Mouse (Mus musculus): ENCODE data around the gene Slco2a1. TPM values are rescaled to one million over a fixed set of nuclear protein-coding genes. Genes with fewer than 3 reads are reported as not detected.

Gene Slco2a1
- polyA plus RNA-seq, 1 experiment = 2.4 TPM

- no peak for TF ChIP-seq POLR2A (IDR thresholded peaks at IDR 0.05; ENCODE audit: control insufficient read depth, low read depth, low read length)
- no peak for TF ChIP-seq CTCF (IDR thresholded peaks at IDR 0.05; ENCODE audit: control insufficient read depth, insufficient read depth, insufficient replicate concordance, low read depth, low read length)
- Histone ChIP-seq H3K27ac (ENCODE audit: control insufficient read depth, insufficient read depth, low read depth, low read length) (no peak overlapping the region), H3K4me1 (ENCODE audit: control insufficient read depth, insufficient read depth, low read length) (peaks cover 3% of the 10 kb centered on the region; the same call in 1 of the 2 replicates), H3K4me3 (ENCODE audit: control insufficient read depth, low read depth, low read length) (no peak overlapping the region), H3K27me3 (ENCODE audit: control insufficient read depth, insufficient read depth, low read length) (no peaks in the 10 kb centered on the region), H3K36me3 (ENCODE audit: control insufficient read depth, insufficient read depth, low read length) (no peaks in the 10 kb centered on the region)
These were observed 11.9 kb downstream of the Slco2a1 start for GRCm38 (mm10) chr9:103000384-103000783.

GRCm38 (mm10) chr9:103004343-103004742 lies 15.8 kb downstream of the Slco2a1 start:
- H3K36me3 ChIP-seq (ENCODE audit: control insufficient read depth, insufficient read depth, low read length) = no peaks in the 10 kb centered on the region
- TF ChIP-seq POLR2A (IDR thresholded peaks at IDR 0.05; ENCODE audit: control insufficient read depth, low read depth, low read length) (no peak), CTCF (IDR thresholded peaks at IDR 0.05; ENCODE audit: control insufficient read depth, insufficient read depth, insufficient replicate concordance, low read depth, low read length) (no peak)
- no peak overlapping the region for H3K27ac ChIP-seq (ENCODE audit: control insufficient read depth, insufficient read depth, low read depth, low read length)
- H3K4me1 ChIP-seq (ENCODE audit: control insufficient read depth, insufficient read depth, low read length) = peaks cover 11% of the 10 kb centered on the region
- H3K4me3 ChIP-seq (ENCODE audit: control insufficient read depth, low read depth, low read length) = no peak overlapping the region
- H3K27me3 ChIP-seq (ENCODE audit: control insufficient read depth, insufficient read depth, low read length) = no peaks in the 10 kb centered on the region; the same call in 1 of the 2 replicates

GRCm38 (mm10) chr9:103007699-103008078 lies 19.2 kb downstream of the Slco2a1 start:
- H3K36me3 ChIP-seq (ENCODE audit: control insufficient read depth, insufficient read depth, low read length) = no peaks in the 10 kb centered on the region
- H3K27me3 ChIP-seq (ENCODE audit: control insufficient read depth, insufficient read depth, low read length) = no peaks in the 10 kb centered on the region; the same call in 1 of the 2 replicates
- no peak overlapping the region for H3K4me3 ChIP-seq (ENCODE audit: control insufficient read depth, low read depth, low read length)
- peaks cover 11% of the 10 kb centered on the region for H3K4me1 ChIP-seq (ENCODE audit: control insufficient read depth, insufficient read depth, low read length)
- no peak overlapping the region for H3K27ac ChIP-seq (ENCODE audit: control insufficient read depth, insufficient read depth, low read depth, low read length)
- TF ChIP-seq CTCF (IDR thresholded peaks at IDR 0.05; ENCODE audit: control insufficient read depth, insufficient read depth, insufficient replicate concordance, low read depth, low read length) (no peak), POLR2A (IDR thresholded peaks at IDR 0.05; ENCODE audit: control insufficient read depth, low read depth, low read length) (no peak)

GRCm38 (mm10) chr9:103008079-103008855 lies 19.8 kb downstream of the Slco2a1 start:
- Histone ChIP-seq H3K27me3 (ENCODE audit: control insufficient read depth, insufficient read depth, low read length) (no peaks in the 10 kb centered on the region; the same call in 1 of the 2 replicates), H3K4me3 (ENCODE audit: control insufficient read depth, low read depth, low read length) (peak overlapping the region; percentile 6), H3K36me3 (ENCODE audit: control insufficient read depth, insufficient read depth, low read length) (no peaks in the 10 kb centered on the region), H3K27ac (ENCODE audit: control insufficient read depth, insufficient read depth, low read depth, low read length) (no peak overlapping the region), H3K4me1 (ENCODE audit: control insufficient read depth, insufficient read depth, low read length) (peaks cover 11% of the 10 kb centered on the region)
- TF ChIP-seq POLR2A (IDR thresholded peaks at IDR 0.05; ENCODE audit: control insufficient read depth, low read depth, low read length) = no peak
- TF ChIP-seq CTCF (IDR thresholded peaks at IDR 0.05; ENCODE audit: control insufficient read depth, insufficient read depth, insufficient replicate concordance, low read depth, low read length) = no peak

GRCm38 (mm10) chr9:103010161-103010560 lies 21.6 kb downstream of the Slco2a1 start:
- TF ChIP-seq POLR2A (IDR thresholded peaks at IDR 0.05; ENCODE audit: control insufficient read depth, low read depth, low read length) (no peak), CTCF (IDR thresholded peaks at IDR 0.05; ENCODE audit: control insufficient read depth, insufficient read depth, insufficient replicate concordance, low read depth, low read length) (no peak)
- no peak overlapping the region for H3K27ac ChIP-seq (ENCODE audit: control insufficient read depth, insufficient read depth, low read depth, low read length)
- H3K36me3 ChIP-seq (ENCODE audit: control insufficient read depth, insufficient read depth, low read length) = no peaks in the 10 kb centered on the region
- H3K4me3 ChIP-seq (ENCODE audit: control insufficient read depth, low read depth, low read length) = no peak overlapping the region
- no peaks in the 10 kb centered on the region; the same call in 1 of the 2 replicates for H3K27me3 ChIP-seq (ENCODE audit: control insufficient read depth, insufficient read depth, low read length)
- H3K4me1 ChIP-seq (ENCODE audit: control insufficient read depth, insufficient read depth, low read length) = peaks cover 11% of the 10 kb centered on the region

GRCm38 (mm10) chr9:103013366-103013765 lies 24.9 kb downstream of the Slco2a1 start:
- peaks cover 2% of the 10 kb centered on the region for H3K4me1 ChIP-seq (ENCODE audit: control insufficient read depth, insufficient read depth, low read length)
- TF ChIP-seq POLR2A (IDR thresholded peaks at IDR 0.05; ENCODE audit: control insufficient read depth, low read depth, low read length) (no peak), CTCF (IDR thresholded peaks at IDR 0.05; ENCODE audit: control insufficient read depth, insufficient read depth, insufficient replicate concordance, low read depth, low read length) (peak; percentile 48; the same call in 1 of the 2 replicates)
- H3K27ac ChIP-seq (ENCODE audit: control insufficient read depth, insufficient read depth, low read depth, low read length) = no peak overlapping the region
- no peaks in the 10 kb centered on the region; the same call in 1 of the 2 replicates for H3K27me3 ChIP-seq (ENCODE audit: control insufficient read depth, insufficient read depth, low read length)
- no peak overlapping the region for H3K4me3 ChIP-seq (ENCODE audit: control insufficient read depth, low read depth, low read length)
- H3K36me3 ChIP-seq (ENCODE audit: control insufficient read depth, insufficient read depth, low read length) = no peaks in the 10 kb centered on the region

GRCm38 (mm10) chr9:103014686-103015085 lies 26.2 kb downstream of the Slco2a1 start:
- no peaks in the 10 kb centered on the region for H3K27me3 ChIP-seq (ENCODE audit: control insufficient read depth, insufficient read depth, low read length)

More at GRCm38 (mm10) chr9:103014686-103015085, 26.2 kb downstream of the Slco2a1 start:
- Histone ChIP-seq H3K36me3 (ENCODE audit: control insufficient read depth, insufficient read depth, low read length) (no peaks in the 10 kb centered on the region), H3K27ac (ENCODE audit: control insufficient read depth, insufficient read depth, low read depth, low read length) (no peak overlapping the region), H3K4me1 (ENCODE audit: control insufficient read depth, insufficient read depth, low read length) (no peaks in the 10 kb centered on the region), H3K4me3 (ENCODE audit: control insufficient read depth, low read depth, low read length) (no peak overlapping the region)
- TF ChIP-seq POLR2A (IDR thresholded peaks at IDR 0.05; ENCODE audit: control insufficient read depth, low read depth, low read length) (no peak), CTCF (IDR thresholded peaks at IDR 0.05; ENCODE audit: control insufficient read depth, insufficient read depth, insufficient replicate concordance, low read depth, low read length) (no peak)
